Mouse (Mus musculus): ENCODE measurements at regions not wholly inside any gene's neighbourhood (a gene's known extent, or its start where the extent isn't known, plus 50 kb on each side); places are given as distances from the start of the nearest gene placed in this dataset.

- H3K4me1 ChIP-seq (ENCODE audit: control insufficient read depth, insufficient read depth, low read length) = no peaks in the 10 kb centered on the region
- no peak overlapping the region for H3K4me3 ChIP-seq (ENCODE audit: insufficient read depth, low read length)
- TF ChIP-seq CTCF (IDR thresholded peaks at IDR 0.05; ENCODE audit: extremely low read depth, insufficient read depth, low read length) = no peak
- no peak for TF ChIP-seq POLR2A (IDR thresholded peaks at IDR 0.05; ENCODE audit: extremely low read depth, insufficient read depth, low read length)
- no peak overlapping the region for H3K27ac ChIP-seq (ENCODE audit: insufficient read depth, low read length)
Observed at GRCm38 (mm10) chr8:103406921-103407320, 621.5 kb upstream of the Cdh11 start.

DNA sequence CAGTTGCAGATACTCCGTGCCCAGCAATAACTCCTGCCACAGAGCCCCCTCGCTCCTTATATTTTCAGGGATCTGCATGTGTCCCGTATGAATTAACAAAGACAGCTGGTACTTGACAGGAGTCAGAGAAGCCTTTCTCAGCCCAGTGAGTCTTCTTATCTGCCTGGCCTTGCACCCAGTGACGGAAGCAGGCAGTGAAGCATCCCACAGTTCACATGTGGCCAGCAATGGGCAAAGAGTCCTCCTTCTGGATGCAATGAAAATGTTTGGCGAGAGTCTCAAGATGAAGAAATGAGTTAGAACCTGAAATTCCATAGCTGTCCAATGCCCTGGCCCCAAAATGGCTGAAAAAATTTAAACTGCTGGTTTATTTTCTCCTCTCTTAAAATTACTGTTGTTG, 622.2 kb upstream of the Cdh11 start:
- Histone ChIP-seq H3K4me1 (ENCODE audit: control insufficient read depth, insufficient read depth, low read length) (no peaks in the 10 kb centered on the region), H3K27ac (ENCODE audit: insufficient read depth, low read length) (no peak overlapping the region), H3K4me3 (ENCODE audit: insufficient read depth, low read length) (no peak overlapping the region)
- TF ChIP-seq CTCF (IDR thresholded peaks at IDR 0.05; ENCODE audit: extremely low read depth, insufficient read depth, low read length) = no peak

DNA sequence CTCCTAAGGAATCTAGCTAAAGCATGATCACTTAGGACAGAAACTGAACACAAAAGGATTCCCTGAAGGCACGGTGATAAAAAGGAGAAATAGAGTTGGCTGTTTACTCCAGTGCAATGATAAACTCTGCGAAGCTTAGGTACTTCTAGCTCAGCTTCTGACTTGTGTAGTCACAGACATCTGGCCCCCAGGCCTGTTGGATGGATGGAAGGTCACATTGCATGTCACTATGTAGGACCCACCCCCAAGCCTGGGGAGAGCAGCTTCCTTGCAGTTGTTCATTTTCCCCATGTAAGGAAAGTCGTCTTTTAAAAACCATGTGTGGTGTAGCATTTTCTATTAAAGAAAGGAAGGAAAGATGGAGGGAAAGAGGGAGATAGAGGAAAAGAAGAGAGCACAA, 623.0 kb upstream of the Cdh11 start:
- TF ChIP-seq CTCF (IDR thresholded peaks at IDR 0.05; ENCODE audit: extremely low read depth, insufficient read depth, low read length) (no peak), POLR2A (IDR thresholded peaks at IDR 0.05; ENCODE audit: extremely low read depth, insufficient read depth, low read length) (no peak)
- H3K4me3 ChIP-seq (ENCODE audit: insufficient read depth, low read length) = no peak overlapping the region
- peaks cover 2% of the 10 kb centered on the region; the same call in 1 of the 2 replicates for H3K4me1 ChIP-seq (ENCODE audit: control insufficient read depth, insufficient read depth, low read length)
- H3K27ac ChIP-seq (ENCODE audit: insufficient read depth, low read length) = no peak overlapping the region

GRCm38 (mm10) chr8:103409121-103409551, 623.7 kb upstream of the Cdh11 start:
- Histone ChIP-seq H3K4me3 (ENCODE audit: insufficient read depth, low read length) (no peak overlapping the region), H3K27ac (ENCODE audit: insufficient read depth, low read length) (no peak overlapping the region), H3K4me1 (ENCODE audit: control insufficient read depth, insufficient read depth, low read length) (peaks cover 2% of the 10 kb centered on the region; the same call in 1 of the 2 replicates)
- TF ChIP-seq CTCF (IDR thresholded peaks at IDR 0.05; ENCODE audit: extremely low read depth, insufficient read depth, low read length) = no peak
- no peak for TF ChIP-seq POLR2A (IDR thresholded peaks at IDR 0.05; ENCODE audit: extremely low read depth, insufficient read depth, low read length)

DNA sequence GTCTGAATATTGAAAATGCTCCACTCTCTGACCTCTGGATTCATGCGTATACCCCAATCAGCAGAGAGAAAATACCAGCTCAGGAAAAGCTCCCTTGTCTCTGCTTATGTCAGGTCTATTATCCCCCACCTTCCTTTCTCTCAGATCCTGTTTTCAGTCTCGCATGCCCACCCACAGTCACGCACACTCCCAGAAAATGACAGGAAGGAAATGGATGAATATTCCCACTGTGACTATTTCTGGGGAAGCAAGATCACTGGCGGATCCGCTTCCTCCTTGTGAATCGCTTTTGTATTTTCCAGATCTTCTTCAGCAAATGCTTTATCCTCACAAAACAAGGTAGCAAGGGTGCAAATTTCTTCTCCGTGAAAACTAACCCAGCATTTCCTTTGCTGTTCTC, 627.3 kb upstream of the Cdh11 start:
- peaks cover 2% of the 10 kb centered on the region; the same call in 1 of the 2 replicates for H3K4me1 ChIP-seq (ENCODE audit: control insufficient read depth, insufficient read depth, low read length)
- H3K4me3 ChIP-seq (ENCODE audit: insufficient read depth, low read length) = no peak overlapping the region
- H3K27ac ChIP-seq (ENCODE audit: insufficient read depth, low read length) = no peak overlapping the region
- TF ChIP-seq POLR2A (IDR thresholded peaks at IDR 0.05; ENCODE audit: extremely low read depth, insufficient read depth, low read length) = no peak
- no peak for TF ChIP-seq CTCF (IDR thresholded peaks at IDR 0.05; ENCODE audit: extremely low read depth, insufficient read depth, low read length)

DNA sequence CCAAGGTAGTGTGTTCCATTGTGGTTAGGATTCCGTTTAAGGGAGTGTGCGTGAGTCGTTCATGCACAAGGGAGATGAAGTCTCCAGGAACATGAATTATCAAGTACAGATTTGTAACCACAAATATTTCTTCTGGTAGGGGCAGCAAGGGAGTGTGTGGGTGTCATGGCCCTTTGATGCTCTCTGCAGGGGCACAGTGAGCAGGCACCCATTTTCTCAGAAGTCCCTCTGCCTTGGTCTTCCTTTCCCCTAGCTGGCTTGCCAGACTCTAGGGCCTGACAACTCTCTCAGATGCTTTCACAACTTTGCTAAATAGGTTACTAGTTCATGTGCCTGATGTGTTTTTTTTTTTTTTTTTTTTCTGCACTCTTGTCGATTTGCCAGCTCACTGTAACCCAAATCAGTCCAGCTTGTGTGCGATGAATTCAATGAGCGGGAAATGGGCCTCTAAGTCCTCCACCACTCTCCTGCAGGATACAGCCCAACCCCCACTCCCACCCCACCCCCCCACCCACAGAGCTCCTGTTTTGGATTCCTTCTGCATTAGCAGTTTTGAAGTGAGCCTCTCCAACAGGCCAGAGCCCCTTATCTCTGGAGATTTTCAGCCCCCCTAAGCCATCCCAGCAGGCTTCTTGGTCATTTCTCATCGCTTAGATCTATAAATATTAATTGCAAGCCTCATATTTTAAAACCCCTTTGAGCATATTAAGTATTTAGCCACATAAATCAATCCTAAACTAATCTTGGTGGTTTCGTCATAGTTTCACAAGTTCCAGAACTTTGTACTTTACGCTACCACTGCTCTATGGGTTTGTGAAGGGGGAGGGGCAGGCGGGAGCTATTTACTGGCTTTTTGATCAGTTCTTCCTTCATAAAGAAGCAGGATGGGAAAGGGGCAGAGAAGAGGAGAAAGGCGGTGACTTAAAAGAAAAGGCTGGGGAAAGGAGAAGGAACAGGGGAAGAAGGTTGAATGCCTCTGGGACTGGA, 628.4 kb upstream of the Cdh11 start:
- peaks cover 2% of the 10 kb centered on the region; the same call in 1 of the 2 replicates for H3K4me1 ChIP-seq (ENCODE audit: control insufficient read depth, insufficient read depth, low read length)
- H3K27ac ChIP-seq (ENCODE audit: insufficient read depth, low read length) = no peak overlapping the region
- H3K4me3 ChIP-seq (ENCODE audit: insufficient read depth, low read length) = no peak overlapping the region
- no peak for TF ChIP-seq CTCF (IDR thresholded peaks at IDR 0.05; ENCODE audit: extremely low read depth, insufficient read depth, low read length)
- TF ChIP-seq POLR2A (IDR thresholded peaks at IDR 0.05; ENCODE audit: extremely low read depth, insufficient read depth, low read length) = no peak

- no peak overlapping the region for H3K4me3 ChIP-seq (ENCODE audit: insufficient read depth, low read length)
- H3K4me1 ChIP-seq (ENCODE audit: control insufficient read depth, insufficient read depth, low read length) = no peaks in the 10 kb centered on the region
- TF ChIP-seq CTCF (IDR thresholded peaks at IDR 0.05; ENCODE audit: extremely low read depth, insufficient read depth, low read length) = no peak
- TF ChIP-seq POLR2A (IDR thresholded peaks at IDR 0.05; ENCODE audit: extremely low read depth, insufficient read depth, low read length) = no peak
- H3K27ac ChIP-seq (ENCODE audit: insufficient read depth, low read length) = no peak overlapping the region
Observed at GRCm38 (mm10) chr8:103422313-103422973, 637.0 kb upstream of the Cdh11 start.

GRCm38 (mm10) chr8:103425967-103426366, 640.5 kb upstream of the Cdh11 start:
- H3K27ac ChIP-seq (ENCODE audit: insufficient read depth, low read length) = no peak overlapping the region
- TF ChIP-seq POLR2A (IDR thresholded peaks at IDR 0.05; ENCODE audit: extremely low read depth, insufficient read depth, low read length) = no peak
- TF ChIP-seq CTCF (IDR thresholded peaks at IDR 0.05; ENCODE audit: extremely low read depth, insufficient read depth, low read length) = no peak

DNA sequence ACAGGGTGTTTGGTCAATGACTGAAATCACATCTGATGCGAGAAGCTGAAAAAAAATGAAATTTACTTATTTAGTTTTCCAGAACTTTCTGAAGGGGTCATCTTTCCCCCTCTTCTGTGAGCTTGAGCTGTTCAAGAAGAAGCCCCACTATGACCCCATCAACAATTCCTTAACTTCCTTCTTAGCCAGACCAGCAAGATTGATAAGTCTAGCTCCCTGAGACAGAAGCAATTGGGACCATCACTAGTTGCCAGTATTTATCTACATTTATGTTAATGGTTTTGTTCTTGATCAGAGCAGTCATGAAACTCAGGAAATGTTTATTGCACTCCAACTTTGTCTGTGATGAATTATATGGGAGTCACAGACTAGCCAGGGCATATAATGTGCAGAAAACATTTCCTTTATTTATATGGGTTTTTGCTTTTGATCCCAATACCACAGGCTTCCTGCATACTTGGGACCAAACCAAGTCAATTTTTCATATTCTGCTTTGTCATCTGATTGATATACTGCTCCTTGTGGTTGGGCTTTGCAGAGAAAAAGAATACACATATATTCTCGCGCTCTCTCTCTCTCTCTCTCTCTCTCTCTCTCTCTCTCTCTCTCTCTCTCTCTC, 645.5 kb upstream of the Cdh11 start:
- TF ChIP-seq POLR2A (IDR thresholded peaks at IDR 0.05; ENCODE audit: extremely low read depth, insufficient read depth, low read length) (no peak), CTCF (IDR thresholded peaks at IDR 0.05; ENCODE audit: extremely low read depth, insufficient read depth, low read length) (no peak)
- H3K4me3 ChIP-seq (ENCODE audit: insufficient read depth, low read length) = no peak overlapping the region
- no peaks in the 10 kb centered on the region for H3K4me1 ChIP-seq (ENCODE audit: control insufficient read depth, insufficient read depth, low read length)
- no peak overlapping the region for H3K27ac ChIP-seq (ENCODE audit: insufficient read depth, low read length)

More at GRCm38 (mm10) chr8:103425967-103426366, 640.5 kb upstream of the Cdh11 start:
- H3K4me3 ChIP-seq (ENCODE audit: insufficient read depth, low read length) = no peak overlapping the region
- H3K4me1 ChIP-seq (ENCODE audit: control insufficient read depth, insufficient read depth, low read length) = no peaks in the 10 kb centered on the region
